Mouse (Mus musculus) layer of hippocampus, adult 2 months (tissue): ENCODE measurements around the gene Noc4l. TPM values are rescaled to one million over a fixed set of nuclear protein-coding genes. Genes with fewer than 3 reads are reported as not detected.

Source experiments
- DNase-seq, 2 experiments: peaks; one replicate each; pipeline ENCODE4 v3.0.0; 2022; ENCODE audit warnings: low spot score in 2 of 2
- H3K27ac ChIP-seq: fragments of 200-600 bp; 2 replicates; pipeline ENCODE4 v1.8.1; 2022
- H3K4me3 ChIP-seq: fragments of 200-600 bp; 2 replicates; pipeline ENCODE4 v1.8.1; 2022; ENCODE audit warnings: mild to moderate bottlenecking
- CTCF ChIP-seq: fragments of 200-600 bp; conservative IDR thresholded peaks from 2 replicates; pipeline ENCODE4 v1.8.1; 2022; ENCODE audit warnings: antibody characterized with exemption, mild to moderate bottlenecking, moderate library complexity
- microRNA-seq, 2 experiments: library from miRNA; unstranded; fragments of <30 nt; microRNA quantifications; one replicate each; pipeline ENCODE4 v1.2.0; 2021
- total RNA-seq, 2 experiments: library from RNA; stranded (reverse); gene quantifications; 2 replicates each; pipeline ENCODE4 v1.2.3; 2021

The Noc4l gene
- total RNA-seq, 2 experiments from 2014 or later: 23.4 to 23.8 TPM

- DNase-seq: no peak
- Histone ChIP-seq H3K4me3 (no peak overlapping the region), H3K27ac (no peak overlapping the region)
- 0 out of 2 replicates have a peak, but pooled peaks have one; percentile 6 for TF ChIP-seq CTCF
These were observed 47.5 kb downstream of the Noc4l start for GRCm38 (mm10) chr5:110605531-110606221.

GRCm38 (mm10) chr5:110604311-110604710, 48.9 kb downstream of the Noc4l start:
- Histone ChIP-seq H3K27ac (no peak overlapping the region), H3K4me3 (no peak overlapping the region)
- no peak for TF ChIP-seq CTCF
- DNase-seq: no peak

GRCm38 (mm10) chr5:110603016-110603685, 50.1 kb downstream of the Noc4l start:
- no peak for DNase-seq
- no peak overlapping the region for H3K4me3 ChIP-seq
- no peak for TF ChIP-seq CTCF
- H3K27ac ChIP-seq: 0 out of 2 replicates have a peak overlapping the region, but pooled peaks have one; percentile 10

Small RNA genes within 50 kb of the gene (microRNA-seq; reads per million reads assigned to microRNA genes)
- 2.2 to 3.2 reads per million in 2 experiments for gene Mir7026

Other genes starting within 250 kb of the Noc4l start
- 10 to 100 TPM; 79.9 to 94.0 TPM for gene Fbrsl1, start 204.9 kb downstream of the Noc4l start, total RNA-seq
- 100 to 1,000 TPM in 1 of 2 experiments, 10 to 100 TPM in 1; 98.3 to 111 TPM for gene Galnt9, start 109.1 kb downstream of the Noc4l start, total RNA-seq
- gene Ddx51, start within 50 bp of the Noc4l start, total RNA-seq: 10 to 100 TPM; 31.2 to 35.0 TPM
- 100 to 1,000 TPM; 104 to 114 TPM for gene Ep400, start 117.3 kb upstream of the Noc4l start, total RNA-seq
- gene Pus1, start 127.2 kb upstream of the Noc4l start, total RNA-seq: 10 to 100 TPM; 19.2 to 19.6 TPM
- gene Ulk1, start 156.7 kb upstream of the Noc4l start, total RNA-seq: 10 to 100 TPM; 70.0 to 72.8 TPM
- gene Hscb, start 186.4 kb upstream of the Noc4l start, total RNA-seq: 10 to 100 TPM; 11.3 to 13.9 TPM
- 1 to 10 TPM in 1 of 2 experiments, under 1 TPM in 1; 0.56 to 2.8 TPM for gene Chek2, start 186.6 kb upstream of the Noc4l start, total RNA-seq
- 10 to 100 TPM; 10.2 to 11.7 TPM for gene Ttc28, start 226.4 kb upstream of the Noc4l start, total RNA-seq